Mouse (Mus musculus) heart, embryonic 15.5 days (tissue): ENCODE measurements around the gene Plce1. TPM values are rescaled to one million over a fixed set of nuclear protein-coding genes. Genes with fewer than 3 reads are reported as not detected.

Experiments used
- ATAC-seq: fragments of 200-750 bp; cut with Nextera tagmentation; replicated peaks from 2 replicates; pipeline ENCODE4 v1.8.0; 2017; ENCODE audit warnings: low read depth, moderate TSS enrichment; ENCODE audit not compliant: insufficient number of reproducible peaks, insufficient read depth, low FRiP score
- H3K27ac ChIP-seq: fragments of 300-500 bp; sonication (generic); 2 replicates; pipeline ENCODE4 v1.5.1; 2015; ENCODE audit warnings: mild to moderate bottlenecking, inconsistent platforms
- H3K27me3 ChIP-seq: fragments of 300-500 bp; sonication (generic); 2 replicates; pipeline ENCODE4 v1.6.1; 2015; ENCODE audit warnings: inconsistent platforms
- H3K36me3 ChIP-seq: fragments of 300-500 bp; sonication (generic); 2 replicates; pipeline ENCODE4 v1.6.1; 2015; ENCODE audit warnings: mild to moderate bottlenecking, inconsistent platforms
- H3K4me1 ChIP-seq: fragments of 300-500 bp; sonication (generic); replicated peaks from 2 replicates; pipeline ENCODE4 v1.6.1; 2015; ENCODE audit warnings: inconsistent platforms
- H3K4me2 ChIP-seq: fragments of 300-500 bp; sonication (generic); 2 replicates; pipeline ENCODE4 v1.6.1; 2015; ENCODE audit warnings: inconsistent platforms, mild to moderate bottlenecking, moderate library complexity
- H3K4me3 ChIP-seq: fragments of 300-500 bp; sonication (generic); 2 replicates; pipeline ENCODE4 v1.5.1; 2015; ENCODE audit warnings: mild to moderate bottlenecking, inconsistent platforms
- H3K9ac ChIP-seq: fragments of 300-500 bp; sonication (generic); 2 replicates; pipeline ENCODE4 v1.6.1; 2015; ENCODE audit warnings: mild to moderate bottlenecking, inconsistent platforms
- H3K9me3 ChIP-seq: fragments of 300-500 bp; sonication (generic); replicated peaks from 2 replicates; pipeline ENCODE4 v1.6.1; 2016; ENCODE audit warnings: inconsistent platforms
- WGBS: fragments of 180-500 bp; shearing (Covaris S2); methylation state at CpG from one replicate; pipeline ENCODE4 v1.1.7; 2015; ENCODE audit warnings: mixed read lengths; 5-methylcytosine and 5-hydroxymethylcytosine counted together
- polyA plus RNA-seq: library from polyadenylated mRNA; unstranded; fragments of >200 nt; fragmentation: Nextera tagmentation; extraction: Ambion mirVana; gene quantifications from 2 replicates; pipeline ENCODE4 v1.2.1, GENCODE M21; 2015

Plce1 gene
- polyA plus RNA-seq, 1 experiment from 2014 or later = 7.3 TPM

DNA sequence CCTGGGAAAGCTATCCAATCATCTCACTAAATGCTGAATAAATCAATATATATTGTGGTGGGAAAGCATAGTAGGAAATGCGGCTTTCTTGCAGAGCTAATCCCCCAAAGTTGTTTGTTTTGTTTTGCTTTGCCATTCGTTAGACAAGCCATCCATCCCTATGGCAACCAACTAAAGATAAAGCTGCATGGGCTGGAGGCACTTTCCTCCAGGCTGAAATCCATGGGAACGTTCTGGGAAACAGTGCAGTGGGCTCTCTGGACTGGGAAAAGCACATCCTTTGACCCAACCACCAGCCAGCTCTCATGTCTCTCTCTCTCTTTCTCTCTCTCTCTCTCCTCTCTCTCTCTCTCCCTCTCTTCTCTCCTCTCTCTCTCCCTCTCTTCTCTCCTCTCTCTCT is 248.4 kb downstream of the Plce1 start:
- no peak overlapping the region for H3K4me3 ChIP-seq
- no peak overlapping the region for H3K4me2 ChIP-seq
- H3K27ac ChIP-seq = no peak overlapping the region
- H3K4me1 ChIP-seq = no peaks in the 10 kb centered on the region
- H3K27me3 ChIP-seq = no peaks in the 10 kb centered on the region
- 24% methylated on average over 3 of the region's 3 CpGs for WGBS
- peaks cover 16% of the 10 kb centered on the region; the same call in 1 of the 2 replicates for H3K36me3 ChIP-seq
- no peak for ATAC-seq
- no peaks in the 10 kb centered on the region for H3K9me3 ChIP-seq
- H3K9ac ChIP-seq = no peak overlapping the region

DNA sequence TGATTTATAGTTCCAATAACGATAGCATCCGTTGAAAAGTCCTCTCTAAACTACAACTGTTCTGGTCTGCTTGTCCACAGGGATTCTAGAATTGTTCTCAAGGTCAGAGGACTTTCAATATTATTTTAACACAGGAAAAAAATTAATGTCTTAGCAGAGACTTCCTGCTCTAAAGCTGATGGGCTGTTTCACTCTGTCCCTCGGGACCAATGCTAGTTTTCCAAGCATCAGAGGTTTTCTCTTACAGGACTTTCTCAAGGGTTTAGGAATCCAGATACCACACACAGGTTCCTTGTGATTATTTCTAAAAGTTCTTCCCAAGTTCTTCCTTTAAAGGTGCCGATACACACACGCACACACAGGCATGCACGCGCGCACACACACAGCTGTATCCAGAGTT is 263.6 kb downstream of the Plce1 start:
- ATAC-seq = no peak
- Histone ChIP-seq H3K4me2 (no peak overlapping the region), H3K4me3 (no peak overlapping the region), H3K27ac (no peak overlapping the region), H3K9me3 (no peaks in the 10 kb centered on the region), H3K36me3 (no peaks in the 10 kb centered on the region; the same call in 1 of the 2 replicates), H3K9ac (no peak overlapping the region), H3K27me3 (no peaks in the 10 kb centered on the region), H3K4me1 (no peaks in the 10 kb centered on the region)
- WGBS = 83% methylated on average over 8 of the region's 8 CpGs

GRCm38 (mm10) chr19:38745810-38746491 is 265.0 kb downstream of the Plce1 start:
- no peak for ATAC-seq
- H3K4me2 ChIP-seq = no peak overlapping the region
- H3K27ac ChIP-seq = no peak overlapping the region
- no peaks in the 10 kb centered on the region for H3K27me3 ChIP-seq
- H3K4me3 ChIP-seq = no peak overlapping the region
- H3K9me3 ChIP-seq = no peaks in the 10 kb centered on the region
- no peaks in the 10 kb centered on the region for H3K4me1 ChIP-seq
- H3K9ac ChIP-seq = no peak overlapping the region
- WGBS = 59% methylated on average over 10 of the region's 10 CpGs
- no peaks in the 10 kb centered on the region; the same call in 1 of the 2 replicates for H3K36me3 ChIP-seq

- ATAC-seq = no peak
- no peaks in the 10 kb centered on the region for H3K27me3 ChIP-seq
- peaks cover 5% of the 10 kb centered on the region; the same call in 1 of the 2 replicates for H3K36me3 ChIP-seq
- no peaks in the 10 kb centered on the region for H3K9me3 ChIP-seq
- WGBS = 66% methylated on average over 6 of the region's 6 CpGs
- no peak overlapping the region for H3K4me3 ChIP-seq
- H3K27ac ChIP-seq = no peak overlapping the region
- H3K9ac ChIP-seq = no peak overlapping the region
- H3K4me1 ChIP-seq = no peaks in the 10 kb centered on the region
- H3K4me2 ChIP-seq = no peak overlapping the region
Measured at GRCm38 (mm10) chr19:38746492-38747014, 265.6 kb downstream of the Plce1 start.

GRCm38 (mm10) chr19:38750192-38750591 is 269.3 kb downstream of the Plce1 start:
- Histone ChIP-seq H3K9me3 (no peaks in the 10 kb centered on the region), H3K4me2 (no peak overlapping the region), H3K4me3 (no peak overlapping the region), H3K27ac (no peak overlapping the region), H3K9ac (no peak overlapping the region), H3K27me3 (no peaks in the 10 kb centered on the region), H3K4me1 (no peaks in the 10 kb centered on the region), H3K36me3 (peaks cover 5% of the 10 kb centered on the region; the same call in 1 of the 2 replicates)
- WGBS = 60% methylated on average over 4 of the region's 4 CpGs
- no peak for ATAC-seq

GRCm38 (mm10) chr19:38757161-38757560 is 276.3 kb downstream of the Plce1 start:
- Histone ChIP-seq H3K9ac (no peak overlapping the region), H3K36me3 (peaks cover 7% of the 10 kb centered on the region; the same call in 1 of the 2 replicates), H3K27me3 (no peaks in the 10 kb centered on the region), H3K4me2 (no peak overlapping the region), H3K9me3 (no peaks in the 10 kb centered on the region), H3K27ac (no peak overlapping the region), H3K4me3 (no peak overlapping the region), H3K4me1 (peaks cover 16% of the 10 kb centered on the region; the same call in 1 of the 2 replicates)
- 64% methylated on average over 3 of the region's 3 CpGs for whole genome bisulfite sequencing
- ATAC-seq = no peak

- no peaks in the 10 kb centered on the region for H3K27me3 ChIP-seq
- ATAC-seq = no peak
Measured at GRCm38 (mm10) chr19:38758056-38758455, 277.1 kb downstream of the Plce1 start.

DNA sequence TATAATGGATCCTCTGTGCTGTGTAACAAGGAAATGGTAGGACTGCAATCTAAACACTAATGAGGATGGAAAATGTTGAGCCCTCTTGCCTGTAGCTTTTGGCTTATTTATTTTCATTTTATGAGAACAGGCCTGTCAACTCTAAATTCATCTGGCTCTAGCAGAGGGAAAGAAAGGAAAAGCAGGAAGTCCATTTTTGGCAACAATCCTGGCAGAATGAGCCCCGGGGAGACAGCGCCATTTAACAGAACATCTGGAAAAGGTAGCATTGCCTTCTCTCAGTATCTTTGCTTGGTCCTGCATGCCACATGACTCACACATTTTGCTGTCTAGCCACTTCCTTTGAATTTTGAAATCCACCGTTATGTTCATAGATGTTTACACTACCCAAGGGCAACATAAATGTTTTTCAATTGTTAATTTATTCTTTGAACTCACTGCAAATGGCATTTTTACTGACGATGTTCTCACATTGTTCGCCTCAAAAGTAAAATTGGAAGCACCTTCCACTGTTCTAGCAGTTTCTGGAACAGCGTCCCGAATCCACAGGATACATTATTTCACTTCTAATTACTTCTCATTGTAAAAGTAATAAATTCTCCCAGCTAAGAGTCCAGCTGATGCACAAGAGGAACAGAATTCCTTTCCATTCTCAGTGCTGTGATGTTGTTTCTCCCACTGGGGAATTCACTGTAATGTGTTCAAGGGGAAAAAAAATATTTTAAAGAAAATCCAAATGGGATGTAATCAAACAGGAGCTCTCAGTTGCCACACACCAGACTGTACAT is 278.0 kb downstream of the Plce1 start:
- Histone ChIP-seq H3K9ac (no peak overlapping the region), H3K4me3 (no peak overlapping the region), H3K4me2 (no peak overlapping the region), H3K36me3 (peaks cover 7% of the 10 kb centered on the region; the same call in 1 of the 2 replicates), H3K4me1 (peaks cover 16% of the 10 kb centered on the region; the same call in 1 of the 2 replicates), H3K27ac (no peak overlapping the region), H3K27me3 (no peaks in the 10 kb centered on the region), H3K9me3 (no peaks in the 10 kb centered on the region)
- ATAC-seq = no peak
- WGBS = 73% methylated on average over 7 of the region's 7 CpGs

More at GRCm38 (mm10) chr19:38758056-38758455, 277.1 kb downstream of the Plce1 start:
- Histone ChIP-seq H3K4me3 (no peak overlapping the region), H3K27ac (no peak overlapping the region), H3K4me1 (peaks cover 16% of the 10 kb centered on the region; the same call in 1 of the 2 replicates), H3K4me2 (no peak overlapping the region), H3K9me3 (no peaks in the 10 kb centered on the region), H3K9ac (no peak overlapping the region), H3K36me3 (peaks cover 7% of the 10 kb centered on the region; the same call in 1 of the 2 replicates)
- WGBS = 64% methylated on average over 5 of the region's 5 CpGs

DNA sequence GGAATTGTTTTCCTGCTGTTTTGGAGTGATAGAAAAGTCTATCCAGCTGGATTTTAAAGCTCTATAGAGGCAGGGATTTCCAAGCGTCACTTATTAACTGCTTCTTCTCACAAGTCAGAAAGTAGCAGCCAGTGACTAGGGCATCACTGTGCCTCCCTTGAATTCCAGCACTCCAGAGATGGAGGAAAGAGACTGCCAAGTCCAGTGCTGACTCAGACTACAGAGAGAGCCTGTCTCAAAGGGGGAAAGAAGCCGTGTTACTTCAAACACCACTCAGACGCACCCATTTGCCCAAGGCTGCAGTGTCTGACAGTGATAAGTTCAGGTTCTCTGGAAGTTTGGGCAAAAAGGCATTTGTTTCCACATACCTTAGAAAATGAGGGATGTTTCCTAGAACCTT is 279.5 kb downstream of the Plce1 start:
- Histone ChIP-seq H3K9ac (no peak overlapping the region), H3K9me3 (no peaks in the 10 kb centered on the region), H3K27me3 (no peaks in the 10 kb centered on the region), H3K36me3 (peaks cover 7% of the 10 kb centered on the region; the same call in 1 of the 2 replicates), H3K4me1 (peaks cover 16% of the 10 kb centered on the region; the same call in 1 of the 2 replicates), H3K27ac (no peak overlapping the region), H3K4me2 (no peak overlapping the region), H3K4me3 (no peak overlapping the region)
- 56% methylated on average over 3 of the region's 3 CpGs for WGBS
- ATAC-seq = no peak

DNA sequence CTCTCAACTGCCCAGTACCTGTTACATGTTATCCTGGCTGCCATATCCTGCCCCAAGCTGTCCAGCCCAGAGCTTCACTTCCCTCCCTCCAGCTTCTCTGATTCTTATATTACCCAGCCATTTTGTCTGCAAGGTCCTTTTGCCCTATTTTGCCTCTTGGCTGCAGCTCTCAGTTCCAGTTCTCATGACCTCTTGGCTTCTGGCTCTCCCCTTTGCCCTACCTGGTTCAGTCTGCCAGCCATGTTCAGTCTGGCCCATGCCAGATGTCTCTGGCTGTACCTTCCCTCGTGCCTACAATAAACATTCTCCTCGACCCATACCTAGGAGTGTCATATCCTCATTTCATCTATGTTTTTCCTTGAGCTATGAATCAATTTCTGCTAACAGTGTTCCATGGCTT is 285.4 kb downstream of the Plce1 start:
- Histone ChIP-seq H3K4me2 (no peak overlapping the region), H3K36me3 (peaks cover 5% of the 10 kb centered on the region; the same call in 1 of the 2 replicates), H3K27me3 (no peaks in the 10 kb centered on the region), H3K9me3 (no peaks in the 10 kb centered on the region), H3K4me3 (no peak overlapping the region), H3K4me1 (no peaks in the 10 kb centered on the region), H3K9ac (no peak overlapping the region), H3K27ac (no peak overlapping the region)
- WGBS = 81% methylated on average over 2 of the region's 2 CpGs
- no peak for ATAC-seq

DNA sequence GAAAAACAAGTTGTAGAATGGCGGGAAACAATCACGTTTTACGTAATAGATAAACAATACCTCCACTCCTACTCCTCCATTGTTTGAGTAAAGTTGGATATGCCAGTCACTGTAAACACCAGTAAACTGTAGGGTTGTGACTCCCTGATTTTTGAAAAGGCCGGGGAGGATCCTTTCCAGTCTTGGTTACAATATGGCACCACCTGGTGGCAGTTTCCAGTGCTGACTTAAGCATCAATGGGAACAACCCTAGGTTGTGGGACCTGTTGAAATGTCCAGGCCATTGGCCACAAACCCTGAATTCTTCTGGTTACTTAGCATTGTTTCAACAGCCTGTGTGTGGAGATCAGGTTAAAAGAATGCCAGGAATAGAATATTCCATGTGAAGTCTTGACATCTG is 294.6 kb downstream of the Plce1 start:
- 44% methylated on average over 4 of the region's 4 CpGs for WGBS
- ATAC-seq = no peak
- H3K4me2 ChIP-seq = no peak overlapping the region

More for the DNA sequence above, 294.6 kb downstream of the Plce1 start:
- Histone ChIP-seq H3K4me3 (no peak overlapping the region), H3K27me3 (no peaks in the 10 kb centered on the region), H3K27ac (no peak overlapping the region), H3K9me3 (no peaks in the 10 kb centered on the region), H3K36me3 (peaks cover 4% of the 10 kb centered on the region; the same call in 1 of the 2 replicates), H3K4me1 (no peaks in the 10 kb centered on the region), H3K9ac (no peak overlapping the region)
